Mouse (Mus musculus) cerebellum, postnatal 4 days (tissue): ENCODE data around the gene Lrrtm4.

Source experiments
- DNase-seq, 2 experiments: peaks; one replicate each; pipeline ENCODE4 v3.0.0; 2022; ENCODE audit warnings: low spot score in 2 of 2, mixed read lengths in 1 of 2

Gene Lrrtm4

GRCm38 (mm10) chr6:80720468-80720867 lies 701.8 kb downstream of the Lrrtm4 start:
- no peak for DNase-seq

- DNase-seq = no peak
Observed at GRCm38 (mm10) chr6:80733416-80733815, 714.7 kb downstream of the Lrrtm4 start.

DNA sequence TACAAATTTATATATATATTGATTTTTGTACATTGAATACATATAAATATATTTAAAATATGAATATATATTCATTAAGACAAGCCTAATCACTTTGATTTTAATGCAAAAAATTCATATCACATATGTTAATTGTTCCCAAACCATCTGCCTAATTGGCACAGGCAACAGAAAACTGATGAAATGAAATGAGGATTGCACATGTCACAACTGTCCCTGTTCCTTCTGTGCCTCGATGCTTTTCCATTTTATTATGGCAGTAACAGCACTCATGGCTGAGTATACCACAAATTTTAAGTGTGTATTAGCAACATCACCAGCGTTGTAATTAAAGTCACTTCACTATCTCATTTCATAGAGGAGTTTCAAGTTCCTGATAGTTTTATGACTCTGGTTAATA lies 732.1 kb downstream of the Lrrtm4 start:
- DNase-seq = no peak

GRCm38 (mm10) chr6:80760641-80761204 lies 742.0 kb downstream of the Lrrtm4 start:
- no peak for DNase-seq

DNA sequence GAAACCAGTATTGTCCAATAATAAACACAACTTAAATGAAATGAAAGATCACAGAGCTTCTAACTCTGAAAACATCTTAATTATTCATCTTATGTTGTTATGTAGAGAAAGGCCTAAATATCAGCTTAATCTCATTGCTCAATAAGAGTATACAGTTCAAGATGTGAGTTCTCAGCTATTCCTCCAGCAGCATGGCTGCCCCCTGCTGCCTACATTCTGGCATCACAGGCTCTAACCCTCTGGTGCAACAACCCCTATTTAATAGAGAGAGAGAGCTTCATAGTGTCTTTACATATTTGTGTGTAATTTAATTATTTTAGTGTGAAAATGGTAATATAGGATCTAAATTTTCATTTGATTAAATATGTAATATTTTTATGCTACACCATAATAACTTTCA lies 767.6 kb downstream of the Lrrtm4 start:
- DNase-seq = peak in 1 of 2 experiments; percentile 12

- DNase-seq = no peak
Observed at GRCm38 (mm10) chr6:80823753-80824152, 805.1 kb downstream of the Lrrtm4 start.

GRCm38 (mm10) chr6:80839784-80840183 lies 821.1 kb downstream of the Lrrtm4 start:
- no peak for DNase-seq

DNA sequence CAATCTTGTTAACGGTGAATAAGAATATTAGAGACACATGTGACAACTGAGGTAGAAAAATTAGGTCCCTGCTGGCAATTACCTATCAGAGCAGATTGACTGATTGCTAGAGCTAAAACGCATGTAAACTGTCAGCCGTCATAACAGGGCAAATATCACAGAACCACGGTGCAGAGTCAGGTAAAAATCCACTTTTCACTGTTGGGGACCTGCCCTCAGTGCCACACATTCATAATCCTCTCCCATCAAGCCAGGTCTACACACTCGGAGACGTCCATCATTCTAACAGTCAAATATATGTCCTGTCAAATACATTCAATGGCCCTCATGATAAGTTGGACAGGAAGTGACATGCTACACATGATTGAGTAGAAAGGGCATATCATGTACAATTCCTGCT lies 826.6 kb downstream of the Lrrtm4 start:
- no peak for DNase-seq

DNA sequence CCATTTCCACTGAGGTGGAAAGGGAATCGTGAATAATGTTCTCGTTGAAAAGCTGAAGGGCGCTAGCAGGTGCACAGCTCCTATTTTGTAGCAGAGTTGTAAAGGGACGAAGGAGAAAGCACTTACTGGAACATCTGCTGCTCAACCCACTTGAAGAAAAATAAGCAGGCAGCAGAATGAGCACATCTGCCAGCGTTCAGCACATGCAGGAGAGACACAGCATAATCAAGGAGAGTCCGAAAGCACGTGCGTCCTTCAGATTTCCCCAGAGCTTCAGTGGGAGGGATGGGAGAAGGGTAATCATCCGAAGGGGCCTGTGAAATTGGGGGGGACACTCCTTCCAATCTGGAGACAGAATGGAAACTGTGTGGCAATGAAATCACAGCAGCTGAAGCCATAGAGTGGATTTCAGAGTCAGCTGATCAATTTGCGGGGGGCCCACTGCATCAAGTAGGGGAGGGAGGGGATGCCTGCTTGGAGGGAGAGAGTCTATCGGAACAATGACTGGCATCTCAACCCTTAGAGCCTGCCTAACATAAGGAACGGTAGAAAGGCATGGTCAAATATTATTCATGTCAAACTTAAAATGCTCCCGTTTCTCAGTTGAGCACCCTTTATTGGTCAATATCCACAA lies 838.4 kb downstream of the Lrrtm4 start:
- no peak for DNase-seq
